ENCODE assay signal across 10 mouse cellular contexts in the genomic region with DNA sequence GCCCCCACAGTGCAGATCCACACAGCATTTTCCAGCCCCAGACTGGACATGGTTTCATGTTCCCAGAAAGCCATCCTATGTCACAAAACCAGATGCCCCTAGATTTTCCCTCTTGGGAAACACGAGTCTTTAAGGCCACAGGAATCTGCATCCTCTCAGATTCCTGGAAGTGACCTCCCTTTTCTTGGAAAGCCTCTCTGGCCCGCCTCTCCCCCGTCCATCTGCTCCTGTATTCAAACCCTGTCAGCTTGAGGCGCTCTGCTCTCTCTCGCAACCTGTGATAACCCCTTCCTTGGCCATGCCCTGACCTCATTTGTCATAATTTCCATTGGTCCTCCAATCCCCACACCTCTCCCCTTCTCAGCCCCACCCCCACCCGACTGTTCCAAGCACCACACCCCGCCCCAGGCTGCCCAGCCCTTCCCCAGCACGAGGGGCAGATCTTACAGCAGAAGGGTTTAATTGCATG.
DNase-seq lines count a peak whose midpoint lies in the region; ATAC-seq and TF ChIP-seq lines count a peak whose summit lies in the region.
"Had no signal": no experiment of that assay in that cellular context is flagged by ENCODE, and none has a peak within 500 bp of the region (broad histone marks: within the 10 kb centered on the region; RNA-seq: fewer than 3 reads in every experiment).

No protein-coding gene starts in this region.

- TF ChIP-seq CTCF in hindbrain, postnatal 0 days (IDR thresholded peaks at IDR 0.05; ENCODE audit: low read depth), result no peak
- TF ChIP-seq CTCF in layer of hippocampus, adult 2 months (conservative IDR thresholded peaks at IDR 0.05), result no peak

- H3K27ac ChIP-seq in heart, embryonic 12.5 days (ENCODE audit: poor library complexity, severe bottlenecking), result no peak overlapping the region
- 0 out of 2 replicates have a peak overlapping the region, but pooled peaks have one; percentile 38 for H3K27ac ChIP-seq in hindbrain, postnatal 0 days
- H3K27ac ChIP-seq in layer of hippocampus, adult 2 months, result no peak overlapping the region
- H3K27ac ChIP-seq: embryonic facial prominence, embryonic 15.5 days had no signal

- H3K4me2 ChIP-seq in heart, embryonic 12.5 days, result no peak overlapping the region
- no peak overlapping the region for H3K4me2 ChIP-seq in hindbrain, postnatal 0 days (ENCODE audit: low read depth, low read length)
- H3K4me2 ChIP-seq: embryonic facial prominence, embryonic 15.5 days had no signal

- H3K9me3 ChIP-seq in heart, embryonic 12.5 days (replicated peaks), result no peaks in the 10 kb centered on the region
- no peaks in the 10 kb centered on the region for H3K9me3 ChIP-seq in hindbrain, postnatal 0 days (ENCODE audit: low read length)

- no peak overlapping the region for H3K9ac ChIP-seq in heart, embryonic 12.5 days
- no peak overlapping the region for H3K9ac ChIP-seq in hindbrain, postnatal 0 days (replicated peaks; ENCODE audit: low read length)
- H3K9ac ChIP-seq: embryonic facial prominence, embryonic 15.5 days had no signal

- 17% methylated on average over 8 of the region's 8 CpGs for WGBS in heart, embryonic 12.5 days
- 27% methylated on average over 8 of the region's 8 CpGs for WGBS in hindbrain, postnatal 0 days

- H3K4me1 ChIP-seq in heart, embryonic 12.5 days (replicated peaks), result peaks cover 29% of the 10 kb centered on the region
- peaks cover 9% of the 10 kb centered on the region; the same call in 1 of the 2 replicates for H3K4me1 ChIP-seq in hindbrain, postnatal 0 days (ENCODE audit: insufficient read depth, low read length)
- H3K4me1 ChIP-seq: embryonic facial prominence, embryonic 15.5 days had no signal

- H3K36me3 ChIP-seq in heart, embryonic 12.5 days, result no peaks in the 10 kb centered on the region
- H3K36me3 ChIP-seq in hindbrain, postnatal 0 days (ENCODE audit: insufficient read depth, low read length), result no peaks in the 10 kb centered on the region
- H3K36me3 ChIP-seq: embryonic facial prominence, embryonic 15.5 days had no signal

- no peak for ATAC-seq in heart, embryonic 12.5 days (ENCODE audit: insufficient number of reproducible peaks, low FRiP score)
- ATAC-seq in hindbrain, postnatal 0 days, result peak; percentile 53; the same call in 1 of the 2 replicates

- H3K27me3 ChIP-seq in heart, embryonic 12.5 days (replicated peaks), result 0 out of 2 replicates have a peak, but pooled peaks cover 8% of the 10 kb centered on the region
- no peaks in the 10 kb centered on the region for H3K27me3 ChIP-seq in hindbrain, postnatal 0 days (ENCODE audit: insufficient read depth, low read length)
- H3K27me3 ChIP-seq: embryonic facial prominence, embryonic 15.5 days had no signal

- peak; percentile 96 for DNase-seq in heart, adult 11 months
- DNase-seq in 3T3-L1 (ENCODE audit: low read depth, low spot score), result peak; percentile 20
- peak; percentile 77 to 84 for DNase-seq in cerebellum, postnatal 14 days
- DNase-seq in hindbrain, postnatal 0 days (ENCODE audit: low spot score), result peak; percentile 43
- no peak for DNase-seq in frontal cortex, postnatal 25 days (ENCODE audit: low spot score in 2 of 2)
- DNase-seq in adrenal gland, adult 2 months, result no peak
- no peak for DNase-seq in layer of hippocampus, adult 2 months (ENCODE audit: low spot score in 2 of 2)
- DNase-seq: thymus, adult 18-20 months had no signal

- no peak overlapping the region for H3K4me3 ChIP-seq in heart, embryonic 12.5 days
- no peak overlapping the region for H3K4me3 ChIP-seq in hindbrain, postnatal 0 days (ENCODE audit: low read length)
- no peak overlapping the region for H3K4me3 ChIP-seq in layer of hippocampus, adult 2 months
- H3K4me3 ChIP-seq: embryonic facial prominence, embryonic 15.5 days had no signal

Comparison
In these comparisons a context has a peak if more than half of its experiments do, and no peak if none do; other contexts are left out.
1. DNase-seq: peak in heart, adult 11 months (single experiment), 3T3-L1 (single experiment), cerebellum, postnatal 14 days (2 of 2) and hindbrain, postnatal 0 days (single experiment); none in frontal cortex, postnatal 25 days (0 of 2), adrenal gland, adult 2 months (single experiment) and layer of hippocampus, adult 2 months (0 of 2).